Mouse (Mus musculus): ENCODE measurements around the gene Gm49358. TPM values are rescaled to one million over a fixed set of nuclear protein-coding genes. Genes with fewer than 3 reads are reported as not detected.

The Gm49358 gene
- polyA plus RNA-seq, 1 experiment from 2014 or later: not detected

DNA sequence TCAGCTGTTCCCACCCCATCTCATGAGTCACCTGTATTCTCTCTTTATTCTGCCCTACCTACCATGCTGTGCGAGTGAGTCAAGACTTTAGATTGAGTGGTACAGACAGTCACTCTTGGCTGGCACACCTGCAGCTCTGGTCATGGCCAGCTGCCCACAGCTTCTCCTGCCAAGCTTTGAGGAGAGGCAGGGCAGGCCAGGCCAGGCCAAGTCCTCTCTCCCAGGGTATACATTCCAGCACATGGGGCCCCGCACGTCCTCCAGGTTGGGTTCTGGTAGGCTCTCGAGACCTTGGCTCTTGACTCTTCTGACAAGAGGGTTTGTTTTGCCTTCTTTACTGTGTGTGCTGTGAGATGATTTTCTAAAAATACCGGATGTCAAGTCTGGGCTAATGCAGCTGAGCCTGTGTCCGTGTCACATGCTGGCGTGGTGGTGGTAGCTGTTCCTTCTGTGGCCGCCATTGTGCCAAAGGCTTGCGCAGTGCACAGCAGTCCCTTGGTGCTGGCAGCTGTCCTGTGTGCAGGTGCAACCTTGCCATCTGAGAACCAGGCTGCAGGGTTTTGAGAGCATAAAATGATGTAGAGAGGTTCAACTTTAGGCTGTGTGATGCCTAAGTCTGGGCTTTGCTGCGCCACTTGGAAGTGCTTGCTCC, 62.2 kb downstream of the Gm49358 start:
- ATAC-seq (ENCODE audit: insufficient number of reproducible peaks, low FRiP score, low TSS enrichment, low read depth): no peak
- Histone ChIP-seq H3K9me3 (ENCODE audit: control insufficient read depth, low read length) (no peaks in the 10 kb centered on the region), H3K9ac (ENCODE audit: low read length) (no peak overlapping the region), H3K4me3 (ENCODE audit: low read depth, low read length) (no peak overlapping the region), H3K4me1 (ENCODE audit: control insufficient read depth, insufficient read depth, low read length) (no peaks in the 10 kb centered on the region), H3K27ac (replicated peaks; ENCODE audit: low read depth, low read length) (no peak overlapping the region), H3K4me2 (ENCODE audit: low read depth, severe bottlenecking) (no peak overlapping the region), H3K27me3 (ENCODE audit: control insufficient read depth, insufficient read depth, low read length) (no peaks in the 10 kb centered on the region), H3K36me3 (ENCODE audit: control insufficient read depth, insufficient read depth, low read length) (no peaks in the 10 kb centered on the region)
- whole genome bisulfite sequencing: 93% methylated on average over 10 of the region's 10 CpGs
- no peak for DNase-seq (ENCODE audit: low spot score)

DNA sequence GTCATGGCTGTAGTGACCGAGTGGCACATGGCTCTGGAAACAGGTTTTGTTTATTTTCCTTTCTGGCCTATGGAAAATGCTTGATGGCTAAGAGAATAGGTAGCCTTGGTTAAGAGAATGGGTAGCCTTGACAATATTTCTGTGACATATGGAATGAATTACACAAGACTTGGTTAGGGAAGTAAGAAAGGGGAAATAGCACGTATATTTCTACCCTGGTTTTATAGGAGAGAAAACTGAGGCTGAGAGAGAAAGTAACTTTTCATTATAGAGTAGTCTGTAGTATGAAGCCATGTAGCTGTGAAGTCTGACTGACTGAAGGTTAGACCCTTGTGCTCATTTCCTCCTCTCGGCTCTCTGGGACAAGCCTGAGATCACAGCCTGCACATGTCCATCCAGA, 63.2 kb downstream of the Gm49358 start:
- Histone ChIP-seq H3K27me3 (ENCODE audit: control insufficient read depth, insufficient read depth, low read length) (no peaks in the 10 kb centered on the region), H3K4me1 (ENCODE audit: control insufficient read depth, insufficient read depth, low read length) (no peaks in the 10 kb centered on the region), H3K9ac (ENCODE audit: low read length) (no peak overlapping the region), H3K4me3 (ENCODE audit: low read depth, low read length) (no peak overlapping the region), H3K9me3 (ENCODE audit: control insufficient read depth, low read length) (no peaks in the 10 kb centered on the region), H3K4me2 (ENCODE audit: low read depth, severe bottlenecking) (no peak overlapping the region), H3K36me3 (ENCODE audit: control insufficient read depth, insufficient read depth, low read length) (no peaks in the 10 kb centered on the region), H3K27ac (replicated peaks; ENCODE audit: low read depth, low read length) (no peak overlapping the region)
- 46% methylated on average over 3 of the region's 3 CpGs for WGBS
- ATAC-seq (ENCODE audit: insufficient number of reproducible peaks, low FRiP score, low TSS enrichment, low read depth) (no peak), DNase-seq (ENCODE audit: low spot score) (no peak)

DNA sequence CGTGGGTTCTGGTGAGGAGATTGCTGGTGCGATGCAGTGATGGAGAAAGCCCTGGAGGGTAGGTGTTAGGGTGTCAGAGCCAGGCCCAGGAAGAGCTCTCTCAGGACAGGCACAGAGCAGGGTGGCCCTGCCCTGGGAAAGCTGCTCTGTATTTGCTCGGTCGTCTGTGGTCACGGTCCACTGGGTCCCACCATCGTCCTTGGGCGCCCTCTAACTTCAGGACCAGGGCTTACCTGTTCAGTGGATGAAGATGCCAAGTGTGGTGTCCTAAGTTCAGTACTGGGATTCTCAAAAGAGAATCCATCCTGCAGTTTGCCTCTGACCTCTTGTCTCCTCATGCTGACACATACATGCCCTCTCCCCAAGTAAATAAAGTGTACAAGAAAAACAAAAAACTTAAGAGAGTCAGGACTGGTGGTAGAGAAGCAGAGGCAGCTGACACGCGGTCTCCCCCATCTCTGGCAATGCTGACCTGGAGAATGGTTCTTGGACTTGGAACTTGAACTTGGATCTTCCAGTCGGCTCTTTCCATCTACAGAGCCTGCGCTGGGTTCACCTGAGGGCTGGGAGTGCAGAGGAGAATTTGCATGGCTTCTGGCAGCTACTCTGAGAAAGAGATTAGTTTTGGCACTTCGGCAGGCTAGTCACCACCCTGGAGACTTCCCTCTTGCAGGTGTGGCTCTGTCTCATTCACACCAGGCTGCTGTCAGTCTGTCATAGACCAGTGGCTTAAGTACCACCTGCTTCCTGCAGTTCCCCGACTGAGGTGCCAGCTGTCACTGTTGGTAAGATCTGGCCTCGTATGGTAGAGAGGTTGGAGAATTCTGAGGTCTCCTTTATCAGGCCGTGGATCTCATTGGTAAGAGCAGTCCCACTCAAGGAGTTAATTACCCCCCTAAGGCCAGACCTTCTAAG, 64.7 kb downstream of the Gm49358 start:
- WGBS: 85% methylated on average over 15 of the region's 15 CpGs
- ATAC-seq (ENCODE audit: insufficient number of reproducible peaks, low FRiP score, low TSS enrichment, low read depth) (no peak), DNase-seq (ENCODE audit: low spot score) (no peak)
- Histone ChIP-seq H3K27ac (replicated peaks; ENCODE audit: low read depth, low read length) (no peak overlapping the region), H3K4me3 (ENCODE audit: low read depth, low read length) (no peak overlapping the region), H3K4me1 (ENCODE audit: control insufficient read depth, insufficient read depth, low read length) (no peaks in the 10 kb centered on the region), H3K4me2 (ENCODE audit: low read depth, severe bottlenecking) (no peak overlapping the region), H3K9ac (ENCODE audit: low read length) (no peak overlapping the region), H3K27me3 (ENCODE audit: control insufficient read depth, insufficient read depth, low read length) (no peaks in the 10 kb centered on the region), H3K9me3 (ENCODE audit: control insufficient read depth, low read length) (no peaks in the 10 kb centered on the region), H3K36me3 (ENCODE audit: control insufficient read depth, insufficient read depth, low read length) (no peaks in the 10 kb centered on the region)

DNA sequence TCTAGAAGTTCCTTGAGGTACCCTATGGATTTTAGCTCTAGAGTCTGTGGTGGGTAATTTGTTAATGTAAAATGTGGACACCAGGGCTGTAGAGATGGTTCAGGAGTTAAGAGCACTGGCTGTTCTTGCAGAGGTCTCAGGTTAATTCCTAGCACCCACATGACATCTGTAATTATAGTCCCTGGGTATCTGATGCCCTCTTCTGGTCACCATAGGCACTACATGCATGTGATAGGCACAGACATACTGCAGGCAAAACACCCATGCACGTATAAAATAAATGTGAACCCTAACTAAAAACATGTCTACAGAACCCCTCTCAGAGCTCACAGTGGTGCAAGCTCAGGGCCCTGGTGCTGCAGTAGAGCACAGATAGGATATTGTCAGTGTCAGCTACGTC, 65.7 kb downstream of the Gm49358 start:
- H3K9me3 ChIP-seq (ENCODE audit: control insufficient read depth, low read length): no peaks in the 10 kb centered on the region
- no peak overlapping the region for H3K9ac ChIP-seq (ENCODE audit: low read length)
- no peak for DNase-seq (ENCODE audit: low spot score)
- no peak overlapping the region for H3K4me2 ChIP-seq (ENCODE audit: low read depth, severe bottlenecking)
- no peaks in the 10 kb centered on the region for H3K36me3 ChIP-seq (ENCODE audit: control insufficient read depth, insufficient read depth, low read length)
- no peaks in the 10 kb centered on the region for H3K27me3 ChIP-seq (ENCODE audit: control insufficient read depth, insufficient read depth, low read length)
- H3K4me3 ChIP-seq (ENCODE audit: low read depth, low read length): no peak overlapping the region
- no peak for ATAC-seq (ENCODE audit: insufficient number of reproducible peaks, low FRiP score, low TSS enrichment, low read depth)
- no peak overlapping the region for H3K27ac ChIP-seq (replicated peaks; ENCODE audit: low read depth, low read length)
- no peaks in the 10 kb centered on the region for H3K4me1 ChIP-seq (ENCODE audit: control insufficient read depth, insufficient read depth, low read length)
- 92% methylated on average over 2 of the region's 2 CpGs for WGBS

DNA sequence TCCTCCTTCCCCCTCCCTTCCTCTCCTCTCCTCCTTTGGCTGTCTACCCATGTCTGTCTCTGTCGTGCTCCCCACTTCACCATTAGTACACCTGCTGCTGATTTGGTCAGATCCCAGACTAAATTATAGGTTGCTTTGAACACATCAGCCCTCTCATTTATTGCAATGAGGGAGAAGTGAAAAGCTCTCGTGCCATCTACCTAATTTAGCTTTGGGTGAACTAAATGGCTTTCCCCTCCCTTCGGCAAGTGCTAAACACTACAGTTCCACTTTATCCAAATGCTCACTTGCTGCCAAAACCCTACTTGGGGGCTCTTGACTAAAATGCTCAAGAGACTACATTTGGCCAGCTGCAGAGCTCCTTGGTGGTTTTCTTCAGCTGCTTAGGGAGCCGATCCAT, 73.0 kb downstream of the Gm49358 start:
- H3K27me3 ChIP-seq (ENCODE audit: control insufficient read depth, insufficient read depth, low read length): no peaks in the 10 kb centered on the region
- no peak overlapping the region for H3K4me3 ChIP-seq (ENCODE audit: low read depth, low read length)
- H3K9ac ChIP-seq (ENCODE audit: low read length): no peak overlapping the region
- ATAC-seq (ENCODE audit: insufficient number of reproducible peaks, low FRiP score, low TSS enrichment, low read depth): no peak
- no peaks in the 10 kb centered on the region for H3K9me3 ChIP-seq (ENCODE audit: control insufficient read depth, low read length)
- H3K36me3 ChIP-seq (ENCODE audit: control insufficient read depth, insufficient read depth, low read length): no peaks in the 10 kb centered on the region
- 82% methylated on average over 4 of the region's 4 CpGs for WGBS
- DNase-seq (ENCODE audit: low spot score): no peak
- H3K27ac ChIP-seq (replicated peaks; ENCODE audit: low read depth, low read length): no peak overlapping the region
- H3K4me2 ChIP-seq (ENCODE audit: low read depth, severe bottlenecking): no peak overlapping the region
- no peaks in the 10 kb centered on the region for H3K4me1 ChIP-seq (ENCODE audit: control insufficient read depth, insufficient read depth, low read length)

DNA sequence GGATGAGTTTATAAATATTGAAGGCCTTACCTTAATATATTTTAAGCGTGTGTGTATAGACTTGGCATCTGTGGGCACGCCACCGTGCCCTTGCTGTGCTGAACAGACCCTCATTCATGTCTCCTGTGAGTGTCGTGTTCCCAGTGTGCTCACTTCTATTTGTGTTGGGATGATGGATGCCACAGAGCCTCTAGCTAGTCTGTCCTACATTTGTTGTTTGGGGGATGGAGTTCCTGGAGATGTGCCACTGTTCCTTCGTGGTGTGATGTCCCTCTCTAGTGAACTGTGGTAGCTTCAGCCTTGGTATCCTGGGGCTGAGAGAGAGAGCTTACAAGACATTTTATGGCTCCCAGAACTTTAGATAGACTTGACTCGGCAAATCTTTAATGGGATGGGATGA, 75.1 kb downstream of the Gm49358 start:
- ATAC-seq (ENCODE audit: insufficient number of reproducible peaks, low FRiP score, low TSS enrichment, low read depth) (no peak), DNase-seq (ENCODE audit: low spot score) (no peak)
- H3K4me2 ChIP-seq (ENCODE audit: low read depth, severe bottlenecking): no peak overlapping the region
- no peaks in the 10 kb centered on the region for H3K9me3 ChIP-seq (ENCODE audit: control insufficient read depth, low read length)
- peaks cover 2% of the 10 kb centered on the region for H3K4me1 ChIP-seq (ENCODE audit: control insufficient read depth, insufficient read depth, low read length)
- no peak overlapping the region for H3K27ac ChIP-seq (replicated peaks; ENCODE audit: low read depth, low read length)
- WGBS: 89% methylated on average over 6 of the region's 6 CpGs
- no peak overlapping the region for H3K4me3 ChIP-seq (ENCODE audit: low read depth, low read length)
- H3K36me3 ChIP-seq (ENCODE audit: control insufficient read depth, insufficient read depth, low read length): no peaks in the 10 kb centered on the region
- H3K9ac ChIP-seq (ENCODE audit: low read length): no peak overlapping the region
- no peaks in the 10 kb centered on the region for H3K27me3 ChIP-seq (ENCODE audit: control insufficient read depth, insufficient read depth, low read length)

DNA sequence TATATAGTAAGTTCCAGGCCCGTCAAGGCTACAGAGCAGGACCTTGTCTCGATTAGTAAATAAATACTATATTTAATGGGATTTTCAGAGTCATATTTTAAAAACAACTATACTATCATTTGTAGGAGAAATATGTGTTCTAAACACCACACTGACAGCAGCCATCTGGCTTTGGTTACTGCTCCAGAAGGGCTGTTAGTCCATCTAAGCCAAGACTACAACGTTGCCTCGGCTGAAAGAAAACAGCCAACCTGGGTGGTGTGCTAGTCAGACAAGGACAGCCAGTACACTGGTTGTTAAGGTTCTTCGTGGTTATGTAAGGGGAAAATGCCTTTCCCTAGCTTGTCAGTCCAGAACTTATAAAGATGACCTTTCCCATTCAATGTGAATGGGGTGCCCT, 78.9 kb downstream of the Gm49358 start:
- H3K4me1 ChIP-seq (ENCODE audit: control insufficient read depth, insufficient read depth, low read length): peaks cover 2% of the 10 kb centered on the region
- ATAC-seq (ENCODE audit: insufficient number of reproducible peaks, low FRiP score, low TSS enrichment, low read depth): peak; percentile 65; the same call in 1 of the 2 replicates
- no peak overlapping the region for H3K9ac ChIP-seq (ENCODE audit: low read length)
- no peak overlapping the region for H3K27ac ChIP-seq (replicated peaks; ENCODE audit: low read depth, low read length)
- no peak overlapping the region for H3K4me2 ChIP-seq (ENCODE audit: low read depth, severe bottlenecking)
- H3K36me3 ChIP-seq (ENCODE audit: control insufficient read depth, insufficient read depth, low read length): no peaks in the 10 kb centered on the region
- 44% methylated on average over 5 of the region's 5 CpGs for WGBS
- H3K27me3 ChIP-seq (ENCODE audit: control insufficient read depth, insufficient read depth, low read length): no peaks in the 10 kb centered on the region
- H3K4me3 ChIP-seq (ENCODE audit: low read depth, low read length): no peak overlapping the region
- DNase-seq (ENCODE audit: low spot score): peak; percentile 35
- no peaks in the 10 kb centered on the region for H3K9me3 ChIP-seq (ENCODE audit: control insufficient read depth, low read length)

DNA sequence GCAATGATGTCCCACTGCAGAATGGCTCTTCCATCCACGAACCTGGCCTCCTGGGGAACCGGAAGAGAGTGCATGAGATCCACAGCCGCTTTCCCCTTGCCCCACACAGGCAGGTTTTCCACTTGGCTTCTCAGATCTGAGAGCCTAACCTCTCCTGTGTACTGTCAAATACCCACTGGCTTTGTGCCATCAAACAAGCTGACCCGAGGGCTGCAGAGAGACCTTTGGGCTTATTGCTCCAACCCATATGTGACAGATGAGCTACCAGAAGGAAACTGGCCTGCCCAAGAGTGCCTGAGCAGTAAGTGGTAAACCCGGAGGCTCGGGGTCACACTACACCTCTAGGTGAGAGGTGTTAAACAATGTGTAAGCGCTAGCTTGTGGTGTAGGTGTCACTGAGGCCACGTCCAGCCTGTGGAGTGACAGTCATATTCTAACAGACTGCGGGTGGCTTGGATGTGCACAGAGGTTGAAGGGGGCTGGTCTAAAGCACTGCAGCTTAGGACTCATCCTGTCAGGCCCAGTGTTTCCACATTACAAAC, 83.2 kb downstream of the Gm49358 start:
- peaks cover 2% of the 10 kb centered on the region for H3K4me1 ChIP-seq (ENCODE audit: control insufficient read depth, insufficient read depth, low read length)
- no peaks in the 10 kb centered on the region for H3K36me3 ChIP-seq (ENCODE audit: control insufficient read depth, insufficient read depth, low read length)
- no peaks in the 10 kb centered on the region for H3K27me3 ChIP-seq (ENCODE audit: control insufficient read depth, insufficient read depth, low read length)
- H3K9ac ChIP-seq (ENCODE audit: low read length): no peak overlapping the region
- no peak overlapping the region for H3K27ac ChIP-seq (replicated peaks; ENCODE audit: low read depth, low read length)
- no peak overlapping the region for H3K4me2 ChIP-seq (ENCODE audit: low read depth, severe bottlenecking)
- no peak for ATAC-seq (ENCODE audit: insufficient number of reproducible peaks, low FRiP score, low TSS enrichment, low read depth)
- 72% methylated on average over 9 of the region's 9 CpGs for WGBS
- no peak overlapping the region for H3K4me3 ChIP-seq (ENCODE audit: low read depth, low read length)
- no peak for DNase-seq (ENCODE audit: low spot score)
- no peaks in the 10 kb centered on the region for H3K9me3 ChIP-seq (ENCODE audit: control insufficient read depth, low read length)
